Mouse (Mus musculus): Measurements from ENCODE around the gene Sufu.

- TF ChIP-seq CTCF (IDR thresholded peaks at IDR 0.05; ENCODE audit: borderline replicate concordance, insufficient read depth, low read depth, low read length) (no peak), POLR2A (IDR thresholded peaks at IDR 0.05; ENCODE audit: borderline replicate concordance, insufficient read depth, low read length) (no peak)
Observed at GRCm38 (mm10) chr19:46518828-46519621, 122.3 kb downstream of the Sufu start.

Measured in cerebellum, adult 2 months (tissue).